Mouse (Mus musculus): Measurements from ENCODE around the gene Adcy5.

- no peak for TF ChIP-seq CTCF (IDR thresholded peaks at IDR 0.05; ENCODE audit: low read depth, low read length)
- TF ChIP-seq POLR2A (IDR thresholded peaks at IDR 0.05; ENCODE audit: extremely low read depth, insufficient read depth, low read length): no peak
These were observed 149.0 kb downstream of the Adcy5 start for GRCm38 (mm10) chr16:35303721-35304120.

Measured in liver, adult 2 months (tissue).